Mouse (Mus musculus): ENCODE data around the gene Mroh3.

GRCm38 (mm10) chr1:136249662-136250061, 37.0 kb upstream of the Mroh3 start:
- TF ChIP-seq POLR2A (IDR thresholded peaks at IDR 0.05; ENCODE audit: insufficient read depth, low read depth, low read length) (no peak), CTCF (IDR thresholded peaks at IDR 0.05; ENCODE audit: insufficient read depth, low read depth, low read length) (no peak)
